Mouse (Mus musculus): Measurements from ENCODE around the gene Marcks.
"Not testable (repeated sequence)": the region's sequence is repeated elsewhere in the genome, so short reads cannot be mapped to it uniquely, and the experiment has no call there.

The Marcks gene

GRCm38 (mm10) chr10:37136981-37137518 lies 1.7 kb downstream of the Marcks start:
- DNase-seq (ENCODE audit: inconsistent age in 2 of 2, low spot score in 1 of 2): peak; percentile 94 to 98

- DNase-seq (ENCODE audit: inconsistent age in 2 of 2, low spot score in 1 of 2): peak; percentile 68 to 92
These were observed 2.6 kb downstream of the Marcks start for GRCm38 (mm10) chr10:37135951-37136751.

GRCm38 (mm10) chr10:37133876-37134708 lies 4.6 kb downstream of the Marcks start:
- no peak for DNase-seq (ENCODE audit: inconsistent age in 2 of 2, low spot score in 1 of 2)

- DNase-seq (ENCODE audit: inconsistent age in 2 of 2, low spot score in 1 of 2): no peak
These were observed 6.0 kb downstream of the Marcks start for GRCm38 (mm10) chr10:37132671-37133070.

GRCm38 (mm10) chr10:37129652-37130051 lies 9.1 kb downstream of the Marcks start:
- DNase-seq (ENCODE audit: inconsistent age in 2 of 2, low spot score in 1 of 2): no peak

- no peak for DNase-seq (ENCODE audit: inconsistent age in 2 of 2, low spot score in 1 of 2)
These were observed 23.4 kb downstream of the Marcks start for GRCm38 (mm10) chr10:37115329-37115728.

GRCm38 (mm10) chr10:37112812-37113211 lies 25.9 kb downstream of the Marcks start:
- no peak for DNase-seq (ENCODE audit: inconsistent age in 2 of 2, low spot score in 1 of 2)

GRCm38 (mm10) chr10:37112362-37112761 lies 26.4 kb downstream of the Marcks start:
- no peak for DNase-seq (ENCODE audit: inconsistent age in 2 of 2, low spot score in 1 of 2)

GRCm38 (mm10) chr10:37111432-37111831 lies 27.3 kb downstream of the Marcks start:
- no peak for DNase-seq (ENCODE audit: inconsistent age in 2 of 2, low spot score in 1 of 2)

- DNase-seq (ENCODE audit: inconsistent age in 2 of 2, low spot score in 1 of 2): peak in 1 of 2 experiments; percentile 51
These were observed 31.7 kb downstream of the Marcks start for GRCm38 (mm10) chr10:37106871-37107627.

GRCm38 (mm10) chr10:37106303-37106702 lies 32.4 kb downstream of the Marcks start:
- DNase-seq (ENCODE audit: inconsistent age in 2 of 2, low spot score in 1 of 2): no peak

GRCm38 (mm10) chr10:37102227-37103080 lies 36.3 kb downstream of the Marcks start:
- peak in 1 of 2 experiments; percentile 71 for DNase-seq (ENCODE audit: inconsistent age in 2 of 2, low spot score in 1 of 2)

GRCm38 (mm10) chr10:37101733-37102132 lies 37.0 kb downstream of the Marcks start:
- DNase-seq (ENCODE audit: inconsistent age in 2 of 2, low spot score in 1 of 2): no peak

GRCm38 (mm10) chr10:37096529-37096928 lies 42.2 kb downstream of the Marcks start:
- peak in 1 of 2 experiments; percentile 52 for DNase-seq (ENCODE audit: inconsistent age in 2 of 2, low spot score in 1 of 2)

GRCm38 (mm10) chr10:37095803-37096202 lies 42.9 kb downstream of the Marcks start:
- peak; percentile 54 to 87 for DNase-seq (ENCODE audit: inconsistent age in 2 of 2, low spot score in 1 of 2)

GRCm38 (mm10) chr10:37093306-37093705 lies 45.4 kb downstream of the Marcks start:
- peak; percentile 41 to 85 for DNase-seq (ENCODE audit: inconsistent age in 2 of 2, low spot score in 1 of 2)

GRCm38 (mm10) chr10:37090411-37090810 lies 48.3 kb downstream of the Marcks start:
- DNase-seq (ENCODE audit: inconsistent age in 2 of 2, low spot score in 1 of 2): no peak

- DNase-seq (ENCODE audit: inconsistent age in 2 of 2, low spot score in 1 of 2): not testable (repeated sequence)
These were observed 54.6 kb downstream of the Marcks start for GRCm38 (mm10) chr10:37084071-37084470.

Measured in adrenal gland, adult (tissue).